Mouse (Mus musculus): ENCODE measurements around the gene Omp. TPM values are rescaled to one million over a fixed set of nuclear protein-coding genes. Genes with fewer than 3 reads are reported as not detected.

The Omp gene
- polyA plus RNA-seq, 1 experiment from 2014 or later, result 0.54 TPM

GRCm38 (mm10) chr7:98153345-98153744, 8.0 kb upstream of the Omp start:
- Histone ChIP-seq H3K9ac (no peak overlapping the region), H3K36me3 (replicated peaks) (peaks cover 50% of the 10 kb centered on the region), H3K4me3 (replicated peaks) (no peak overlapping the region), H3K27me3 (no peaks in the 10 kb centered on the region), H3K4me1 (replicated peaks) (peaks cover 37% of the 10 kb centered on the region), H3K27ac (replicated peaks) (no peak overlapping the region), H3K9me3 (replicated peaks) (no peaks in the 10 kb centered on the region), H3K4me2 (no peak overlapping the region)
- ATAC-seq (ENCODE audit: insufficient read depth), result no peak
- 41% methylated on average over 3 of the region's 3 CpGs for WGBS (ENCODE audit: insufficient replicate concordance)

- Histone ChIP-seq H3K36me3 (replicated peaks) (peaks cover 48% of the 10 kb centered on the region), H3K4me3 (replicated peaks) (no peak overlapping the region), H3K27ac (replicated peaks) (no peak overlapping the region), H3K9ac (no peak overlapping the region), H3K4me1 (replicated peaks) (peaks cover 33% of the 10 kb centered on the region), H3K4me2 (no peak overlapping the region), H3K9me3 (replicated peaks) (no peaks in the 10 kb centered on the region), H3K27me3 (no peaks in the 10 kb centered on the region)
- ATAC-seq (ENCODE audit: insufficient read depth), result no peak
- 74% methylated on average over 8 of the region's 8 CpGs for WGBS (ENCODE audit: insufficient replicate concordance)
These were observed 7.1 kb upstream of the Omp start for GRCm38 (mm10) chr7:98152400-98152799.

GRCm38 (mm10) chr7:98150525-98150924, 5.2 kb upstream of the Omp start:
- H3K36me3 ChIP-seq (replicated peaks), result peaks cover 58% of the 10 kb centered on the region
- 57% methylated on average over 5 of the region's 5 CpGs for WGBS (ENCODE audit: insufficient replicate concordance)

GRCm38 (mm10) chr7:98149802-98150201, 4.5 kb upstream of the Omp start:
- ATAC-seq (ENCODE audit: insufficient read depth), result no peak; the same call in 1 of the 2 replicates
- Histone ChIP-seq H3K9ac (no peak overlapping the region), H3K36me3 (replicated peaks) (peaks cover 56% of the 10 kb centered on the region), H3K27me3 (no peaks in the 10 kb centered on the region), H3K4me1 (replicated peaks) (peaks cover 15% of the 10 kb centered on the region), H3K4me2 (no peak overlapping the region), H3K4me3 (replicated peaks) (no peak overlapping the region), H3K27ac (replicated peaks) (no peak overlapping the region), H3K9me3 (replicated peaks) (no peaks in the 10 kb centered on the region)
- 53% methylated on average over 3 of the region's 3 CpGs for WGBS (ENCODE audit: insufficient replicate concordance)

More at GRCm38 (mm10) chr7:98150525-98150924, 5.2 kb upstream of the Omp start:
- no peak overlapping the region for H3K27ac ChIP-seq (replicated peaks)
- no peak for ATAC-seq (ENCODE audit: insufficient read depth)
- no peak overlapping the region for H3K4me3 ChIP-seq (replicated peaks)
- no peak overlapping the region for H3K9ac ChIP-seq
- no peak overlapping the region for H3K4me2 ChIP-seq
- H3K4me1 ChIP-seq (replicated peaks), result peaks cover 17% of the 10 kb centered on the region
- no peaks in the 10 kb centered on the region for H3K9me3 ChIP-seq (replicated peaks)
- no peaks in the 10 kb centered on the region for H3K27me3 ChIP-seq

- H3K4me2 ChIP-seq, result no peak overlapping the region
- H3K9me3 ChIP-seq (replicated peaks), result no peaks in the 10 kb centered on the region
- peaks cover 54% of the 10 kb centered on the region for H3K36me3 ChIP-seq (replicated peaks)
- H3K9ac ChIP-seq, result no peak overlapping the region
- ATAC-seq (ENCODE audit: insufficient read depth), result no peak
- no peaks in the 10 kb centered on the region for H3K27me3 ChIP-seq
- H3K4me3 ChIP-seq (replicated peaks), result no peak overlapping the region
- WGBS (ENCODE audit: insufficient replicate concordance), result 75% methylated on average over 10 of the region's 10 CpGs
- no peak overlapping the region for H3K27ac ChIP-seq (replicated peaks)
- peaks cover 15% of the 10 kb centered on the region for H3K4me1 ChIP-seq (replicated peaks)
These were observed 3.6 kb upstream of the Omp start for GRCm38 (mm10) chr7:98148721-98149407.

- Histone ChIP-seq H3K9ac (no peak overlapping the region), H3K36me3 (replicated peaks) (peaks cover 48% of the 10 kb centered on the region), H3K4me3 (replicated peaks) (no peak overlapping the region), H3K9me3 (replicated peaks) (no peaks in the 10 kb centered on the region), H3K27me3 (no peaks in the 10 kb centered on the region), H3K4me2 (no peak overlapping the region), H3K27ac (replicated peaks) (no peak overlapping the region), H3K4me1 (replicated peaks) (peaks cover 18% of the 10 kb centered on the region)
- WGBS (ENCODE audit: insufficient replicate concordance), result 83% methylated on average over 8 of the region's 8 CpGs
- ATAC-seq (ENCODE audit: insufficient read depth), result no peak
These were observed 2.5 kb upstream of the Omp start for GRCm38 (mm10) chr7:98147766-98148165.

- Histone ChIP-seq H3K9me3 (replicated peaks) (no peaks in the 10 kb centered on the region), H3K4me3 (replicated peaks) (no peak overlapping the region), H3K27ac (replicated peaks) (no peak overlapping the region), H3K4me1 (replicated peaks) (peaks cover 29% of the 10 kb centered on the region), H3K36me3 (replicated peaks) (peaks cover 40% of the 10 kb centered on the region), H3K4me2 (no peak overlapping the region), H3K27me3 (no peaks in the 10 kb centered on the region), H3K9ac (no peak overlapping the region)
- ATAC-seq (ENCODE audit: insufficient read depth), result no peak
- 73% methylated on average over 8 of the region's 8 CpGs for WGBS (ENCODE audit: insufficient replicate concordance)
These were observed 1.1 kb upstream of the Omp start for GRCm38 (mm10) chr7:98146447-98146845.

GRCm38 (mm10) chr7:98145842-98146446, 642 bp upstream of the Omp start:
- ATAC-seq (ENCODE audit: insufficient read depth), result no peak
- WGBS (ENCODE audit: insufficient replicate concordance), result 67% methylated on average over 12 of the region's 12 CpGs
- peaks cover 40% of the 10 kb centered on the region for H3K36me3 ChIP-seq (replicated peaks)
- no peak overlapping the region for H3K4me2 ChIP-seq
- no peaks in the 10 kb centered on the region for H3K9me3 ChIP-seq (replicated peaks)
- H3K4me3 ChIP-seq (replicated peaks), result no peak overlapping the region
- H3K27ac ChIP-seq (replicated peaks), result no peak overlapping the region
- H3K4me1 ChIP-seq (replicated peaks), result peaks cover 33% of the 10 kb centered on the region
- no peaks in the 10 kb centered on the region for H3K27me3 ChIP-seq
- H3K9ac ChIP-seq, result no peak overlapping the region

GRCm38 (mm10) chr7:98142648-98143047, 2.7 kb downstream of the Omp start:
- H3K4me1 ChIP-seq (replicated peaks), result peaks cover 35% of the 10 kb centered on the region
- 69% methylated on average over 3 of the region's 3 CpGs for WGBS (ENCODE audit: insufficient replicate concordance)

GRCm38 (mm10) chr7:98142247-98142646, 3.1 kb downstream of the Omp start:
- WGBS (ENCODE audit: insufficient replicate concordance), result 78% methylated on average over 8 of the region's 8 CpGs
- Histone ChIP-seq H3K4me1 (replicated peaks) (peaks cover 35% of the 10 kb centered on the region), H3K9ac (no peak overlapping the region), H3K4me2 (no peak overlapping the region), H3K27ac (replicated peaks) (no peak overlapping the region), H3K36me3 (replicated peaks) (peaks cover 23% of the 10 kb centered on the region), H3K4me3 (replicated peaks) (no peak overlapping the region), H3K27me3 (no peaks in the 10 kb centered on the region), H3K9me3 (replicated peaks) (no peaks in the 10 kb centered on the region)
- no peak for ATAC-seq (ENCODE audit: insufficient read depth)

More at GRCm38 (mm10) chr7:98142648-98143047, 2.7 kb downstream of the Omp start:
- H3K4me3 ChIP-seq (replicated peaks), result no peak overlapping the region
- peaks cover 25% of the 10 kb centered on the region for H3K36me3 ChIP-seq (replicated peaks)
- H3K9ac ChIP-seq, result no peak overlapping the region
- no peak overlapping the region for H3K27ac ChIP-seq (replicated peaks)
- no peaks in the 10 kb centered on the region for H3K27me3 ChIP-seq
- no peak overlapping the region for H3K4me2 ChIP-seq
- ATAC-seq (ENCODE audit: insufficient read depth), result no peak
- H3K9me3 ChIP-seq (replicated peaks), result no peaks in the 10 kb centered on the region

GRCm38 (mm10) chr7:98141206-98141605, 4.1 kb downstream of the Omp start:
- Histone ChIP-seq H3K9ac (no peak overlapping the region), H3K9me3 (replicated peaks) (no peaks in the 10 kb centered on the region), H3K36me3 (replicated peaks) (peaks cover 15% of the 10 kb centered on the region), H3K27me3 (no peaks in the 10 kb centered on the region), H3K4me3 (replicated peaks) (no peak overlapping the region), H3K27ac (replicated peaks) (no peak overlapping the region), H3K4me1 (replicated peaks) (peaks cover 35% of the 10 kb centered on the region), H3K4me2 (no peak overlapping the region)
- ATAC-seq (ENCODE audit: insufficient read depth), result no peak; the same call in 1 of the 2 replicates
- WGBS (ENCODE audit: insufficient replicate concordance), result 75% methylated on average over 3 of the region's 3 CpGs

Measured in liver, embryonic 15.5 days (tissue).